8 mouse cellular contexts compared by ENCODE assay signal in the genomic region with DNA sequence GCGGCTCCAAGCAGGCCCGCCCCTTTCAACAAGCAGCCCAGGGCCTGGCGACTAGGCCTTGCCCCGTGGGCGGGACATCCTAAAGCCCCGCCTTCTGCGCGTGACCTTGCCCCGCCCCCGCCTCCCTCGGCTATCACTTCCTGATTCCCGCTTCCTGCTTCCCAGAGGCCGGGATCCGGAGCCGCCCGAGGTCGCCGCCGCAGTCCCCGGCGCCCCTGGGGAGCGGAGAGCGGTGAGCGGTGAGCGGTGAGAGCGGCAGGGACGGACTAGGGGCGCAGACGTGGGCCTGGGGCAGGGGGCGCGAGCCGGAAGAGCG. TPM values are rescaled to one million over a fixed set of nuclear protein-coding genes. Genes with fewer than 3 reads are reported as not detected.
DNase-seq lines count a peak whose midpoint lies in the region; ATAC-seq and TF ChIP-seq lines count a peak whose summit lies in the region.

A gene (plus strand): TSS at position 129 of the 316 bp plus-strand sequence.

- no peak for TF ChIP-seq EP300 in lung, postnatal 0 days (IDR thresholded peaks at IDR 0.05)

- peak within 1 kb of the TSS; percentile 89 for H3K27ac ChIP-seq in hindbrain, embryonic 10.5 days
- peak within 1 kb of the TSS; percentile 87 for H3K27ac ChIP-seq in lung, postnatal 0 days (ENCODE audit: low read length)

- peaks cover 38% of the 10 kb centered on the region for H3K36me3 ChIP-seq in hindbrain, embryonic 10.5 days
- peaks cover 3% of the 10 kb centered on the region; the same call in 1 of the 2 replicates for H3K36me3 ChIP-seq in lung, postnatal 0 days (ENCODE audit: insufficient read depth, low read length)

- no peaks in the 10 kb centered on the region for H3K9me3 ChIP-seq in hindbrain, embryonic 10.5 days
- H3K9me3 ChIP-seq in lung, postnatal 0 days (ENCODE audit: low read length) = no peaks in the 10 kb centered on the region

- under 1% methylated on average over 33 of the region's 33 CpGs for WGBS in hindbrain, embryonic 10.5 days
- under 1% methylated on average over 20 of the region's 33 CpGs for WGBS in lung, postnatal 0 days

- no peaks in the 10 kb centered on the region for H3K27me3 ChIP-seq in hindbrain, embryonic 10.5 days (ENCODE audit: insufficient read depth, poor library complexity, severe bottlenecking)
- no peaks in the 10 kb centered on the region for H3K27me3 ChIP-seq in lung, postnatal 0 days (replicated peaks; ENCODE audit: insufficient read depth, low read length)

- peak; percentile 66 for DNase-seq in MEL-GATA-1-ER (ENCODE audit: extremely low read depth, low read depth)
- peak; percentile 96 for DNase-seq in cerebellum, adult 8-10 months
- DNase-seq in hindbrain, embryonic 10.5 days (ENCODE audit: low spot score) = peak; percentile 96
- DNase-seq in layer of hippocampus, adult 9-11 months = peak; percentile 96
- peak; percentile 97 for DNase-seq in lung, postnatal 0 days (ENCODE audit: low spot score)
- peak; percentile 97 for DNase-seq in ovary, postnatal 14 days (ENCODE audit: low spot score)
- DNase-seq in thymus, postnatal 14 days = peak; percentile 96

- peak; percentile 66 for ATAC-seq in frontal cortex, adult (ENCODE audit: low TSS enrichment)
- ATAC-seq in lung, postnatal 0 days = peak; percentile 96

- no peak for TF ChIP-seq CTCF in lung, postnatal 0 days (IDR thresholded peaks at IDR 0.05)

- H3K4me3 ChIP-seq in hindbrain, embryonic 10.5 days = peak within 1 kb of the TSS; percentile 79
- peak within 1 kb of the TSS; percentile 90 for H3K4me3 ChIP-seq in lung, postnatal 0 days (ENCODE audit: low read depth, low read length)

- H3K9ac ChIP-seq in lung, postnatal 0 days (replicated peaks; ENCODE audit: low read depth) = peak within 1 kb of the TSS; percentile 90

- H3K4me1 ChIP-seq in hindbrain, embryonic 10.5 days (replicated peaks) = peaks cover 44% of the 10 kb centered on the region
- H3K4me1 ChIP-seq in lung, postnatal 0 days (ENCODE audit: insufficient read depth, low read depth, low read length) = peaks cover 12% of the 10 kb centered on the region; the same call in 1 of the 2 replicates

- peak within 1 kb of the TSS; percentile 79 for H3K4me2 ChIP-seq in lung, postnatal 0 days (replicated peaks; ENCODE audit: low read depth, low read length)

RNA-seq across cellular contexts. Expression of the gene that starts here (rescaled TPM):
- 138 and 156 TPM in 2 replicates for polyA plus RNA-seq in hindbrain, embryonic 10.5 days (2016; fragmentation: Nextera tagmentation; extraction: Ambion mirVana)
- 183 and 192 TPM in 2 replicates for polyA plus RNA-seq in lung, postnatal 0 days (2015; fragmentation: Nextera tagmentation; extraction: Ambion mirVana)

Comparison
In these comparisons a context has a peak if more than half of its experiments do, and no peak if none do; other contexts are left out.
1. Peak in every context shown above with its lines: DNase-seq, ATAC-seq, H3K4me3 ChIP-seq and H3K27ac ChIP-seq.